Mouse (Mus musculus): ENCODE data around the gene Dnpep.

DNA sequence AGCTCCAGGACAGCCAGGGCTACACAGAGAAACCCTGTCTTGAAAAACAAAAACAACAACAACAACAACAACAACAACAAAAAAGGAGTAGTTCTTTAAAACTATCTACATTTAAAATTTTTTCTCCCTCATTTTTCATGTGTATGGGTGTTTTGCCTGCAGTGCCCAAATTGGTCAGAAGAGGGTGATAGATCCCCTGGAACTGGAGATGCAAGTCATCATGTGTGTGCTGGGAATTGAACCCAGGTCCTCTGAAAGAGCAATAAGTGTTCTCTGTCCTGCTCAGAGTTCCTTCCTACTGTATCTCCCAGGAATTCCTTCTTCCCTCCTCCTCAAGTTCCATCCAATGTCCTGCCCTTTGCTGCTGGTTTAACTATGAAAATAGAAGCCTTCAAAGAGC lies 9.7 kb upstream of the Dnpep start:
- TF ChIP-seq CTCF (IDR thresholded peaks at IDR 0.05; ENCODE audit: insufficient read depth, low read depth, low read length) (no peak), POLR2A (IDR thresholded peaks at IDR 0.05; ENCODE audit: insufficient read depth, low read depth, low read length) (no peak)
